Mouse (Mus musculus) splenic B cell, adult 2 months (primary cell): Measurements from ENCODE around the gene Ttc7b.
A peak's percentile ranks its signal among the peaks of the same experiment; 100 is the strongest.

Experiments used
- DNase-seq: peaks from one replicate; pipeline ENCODE4 v3.0.0-alpha.2; 2011; ENCODE audit warnings: low read depth, low spot score
- H3K27me3 ChIP-seq: 2 replicates; pipeline ENCODE4 v1.6.1; 2012; ENCODE audit warnings: mild to moderate bottlenecking, low read length, moderate library complexity, mixed read lengths; ENCODE audit not compliant: control insufficient read depth, poor library complexity, insufficient read depth, severe bottlenecking
- H3K36me3 ChIP-seq: 2 replicates; pipeline ENCODE4 v1.6.1; 2012; ENCODE audit warnings: mild to moderate bottlenecking, low read length, moderate library complexity, mixed read lengths; ENCODE audit not compliant: control insufficient read depth, poor library complexity, insufficient read depth, severe bottlenecking

The Ttc7b gene

DNA sequence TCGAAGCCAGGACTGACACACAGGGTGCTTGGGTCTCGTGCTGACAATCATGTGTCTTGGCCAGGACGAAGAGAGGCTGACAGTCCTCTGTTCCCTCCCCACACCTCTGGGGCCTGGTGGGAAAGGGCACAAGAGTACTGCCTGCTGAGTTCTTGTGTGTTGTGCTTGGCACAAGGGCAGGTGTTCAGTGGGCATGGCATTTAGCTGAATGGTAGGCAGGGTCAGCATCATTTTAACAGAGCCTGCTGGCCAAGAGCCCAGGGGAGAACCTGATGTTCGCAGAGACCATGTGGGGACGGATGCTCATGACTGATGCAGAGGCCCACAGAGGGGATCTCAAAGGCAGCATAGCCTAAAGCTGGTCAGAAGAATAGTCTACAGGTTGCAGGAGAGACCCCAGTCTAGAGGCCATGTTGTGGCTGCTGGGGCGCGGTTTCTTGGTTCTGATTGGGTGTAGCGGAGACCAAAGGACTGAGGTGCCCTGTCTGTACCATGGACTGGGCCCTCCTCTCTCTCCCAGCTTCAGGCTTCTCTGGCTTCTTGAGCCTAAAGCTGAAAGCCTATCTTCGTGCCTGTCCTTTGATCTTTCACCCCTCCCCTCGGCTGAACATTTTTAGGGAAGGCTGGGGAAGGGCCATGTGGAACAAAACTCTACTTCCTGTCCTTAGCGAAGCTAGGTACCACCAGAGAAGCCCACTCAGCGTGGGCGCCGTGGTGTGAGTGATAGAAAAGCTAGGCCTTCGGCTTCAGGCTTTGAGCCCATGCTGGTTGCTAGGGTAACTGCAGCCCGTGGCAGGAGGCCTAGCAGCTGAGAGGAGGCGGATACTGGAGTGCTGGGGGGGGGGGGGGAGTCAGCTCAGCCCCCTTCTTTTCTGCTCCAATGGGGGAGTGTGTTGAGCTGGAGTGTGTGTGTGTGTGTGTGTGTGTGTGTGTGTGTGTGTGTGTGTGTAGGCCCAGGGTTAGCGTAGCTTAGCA is 229.6 kb downstream of the Ttc7b start:
- DNase-seq, result no peak
- Histone ChIP-seq H3K27me3 (no peaks in the 10 kb centered on the region), H3K36me3 (no peaks in the 10 kb centered on the region)

DNA sequence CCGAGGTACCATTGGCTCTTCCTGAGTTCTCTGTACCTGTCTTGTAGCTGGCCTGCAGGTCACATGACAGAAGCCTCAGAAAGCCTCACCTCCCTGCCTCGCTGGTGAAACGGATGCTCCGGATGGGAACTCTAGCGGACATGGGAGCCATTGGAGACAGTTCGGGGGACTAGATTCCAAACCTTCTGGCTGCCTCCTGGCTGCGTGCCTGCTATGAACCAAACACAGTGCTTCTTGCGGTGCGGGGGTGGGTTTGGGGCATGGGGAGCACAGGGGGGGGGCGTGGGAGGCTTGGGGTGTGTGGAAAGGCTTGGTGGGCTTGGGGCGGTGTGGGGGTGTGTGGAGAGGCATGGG is 230.5 kb downstream of the Ttc7b start:
- Histone ChIP-seq H3K36me3 (no peaks in the 10 kb centered on the region), H3K27me3 (no peaks in the 10 kb centered on the region)
- DNase-seq, result no peak

DNA sequence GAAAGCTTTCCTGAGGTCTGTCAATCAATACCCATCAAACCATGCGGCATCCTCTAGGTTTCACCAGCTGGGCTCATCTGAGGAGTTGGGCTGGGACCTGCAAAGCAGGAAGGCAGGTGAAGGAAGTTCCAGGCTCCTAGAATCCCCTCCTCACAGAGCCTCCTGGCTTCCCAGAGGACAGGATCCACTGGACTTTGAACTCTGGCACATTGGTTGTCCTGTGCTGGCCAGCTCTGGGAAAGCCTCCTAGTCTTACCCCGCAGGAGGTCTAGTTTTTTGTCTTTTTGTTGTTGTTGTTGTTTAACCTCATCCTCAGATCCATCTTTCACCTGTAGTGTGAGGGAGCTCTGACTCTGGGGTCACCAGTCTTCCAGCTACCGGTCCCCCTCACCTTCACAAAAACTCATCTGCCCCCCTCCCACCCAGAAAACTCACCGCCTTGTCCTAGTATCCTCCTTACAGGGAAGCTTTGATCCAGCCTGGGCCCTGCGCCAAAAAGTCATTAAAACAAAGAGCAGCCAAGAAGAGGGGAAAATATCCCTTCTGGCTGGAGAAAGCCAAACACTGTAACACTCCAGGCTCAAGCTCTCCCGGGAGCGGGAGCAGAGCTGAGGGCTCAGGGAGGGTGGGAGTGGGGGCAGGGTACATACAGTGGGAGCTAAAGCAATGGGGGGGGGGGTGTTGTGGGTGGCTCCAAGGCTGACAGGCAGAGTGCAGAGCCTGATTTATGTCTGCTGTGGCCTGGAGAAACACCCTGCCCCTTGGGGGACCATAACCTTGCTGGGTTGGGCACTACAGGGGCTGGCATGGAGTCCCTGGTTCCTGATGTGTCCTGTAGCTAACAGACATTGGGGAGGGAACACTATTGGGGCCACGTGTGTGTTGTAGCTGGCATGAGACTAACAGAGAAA is 231.1 kb downstream of the Ttc7b start:
- no peaks in the 10 kb centered on the region for H3K27me3 ChIP-seq
- DNase-seq, result no peak
- no peaks in the 10 kb centered on the region for H3K36me3 ChIP-seq

DNA sequence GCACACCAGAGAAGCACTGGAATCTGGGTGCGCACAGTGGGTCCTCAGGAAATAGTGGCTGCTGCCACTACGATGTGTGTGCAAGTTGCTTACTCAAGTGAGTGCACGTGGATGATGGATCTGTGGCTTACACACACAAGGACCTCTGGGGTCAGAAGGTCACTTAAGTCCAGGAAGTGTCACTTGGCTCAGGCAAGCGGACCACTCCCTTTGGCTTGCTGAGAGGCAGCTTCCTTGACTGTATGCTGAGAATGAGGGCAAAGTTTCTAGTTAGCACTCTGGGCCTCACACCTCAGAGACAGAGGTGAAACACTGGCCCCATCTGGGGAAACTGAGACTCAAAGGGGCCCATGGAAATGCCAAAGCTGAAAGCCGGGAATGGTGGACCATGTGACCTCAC is 232.6 kb downstream of the Ttc7b start:
- DNase-seq, result no peak
- no peaks in the 10 kb centered on the region for H3K36me3 ChIP-seq
- no peaks in the 10 kb centered on the region for H3K27me3 ChIP-seq

DNA sequence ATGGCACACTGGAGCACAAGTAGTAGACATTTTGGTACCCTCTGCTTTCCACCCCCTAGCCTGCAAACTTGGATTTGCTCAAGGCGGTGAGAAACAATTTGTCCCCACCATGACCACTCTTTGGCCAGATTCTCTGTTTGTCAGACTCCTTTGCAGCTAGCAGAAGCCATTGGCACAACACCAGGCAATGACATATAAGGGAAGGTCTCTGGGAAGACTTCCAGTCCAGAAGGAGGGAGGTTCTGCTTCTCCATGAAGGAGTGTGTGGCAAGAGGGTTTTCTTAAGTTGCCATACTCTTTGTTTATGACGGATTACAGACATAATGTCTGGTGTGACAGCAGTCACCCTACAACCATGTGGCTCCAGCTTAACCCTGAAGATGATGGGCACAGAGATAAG is 233.1 kb downstream of the Ttc7b start:
- Histone ChIP-seq H3K27me3 (no peaks in the 10 kb centered on the region), H3K36me3 (no peaks in the 10 kb centered on the region)
- DNase-seq, result no peak

DNA sequence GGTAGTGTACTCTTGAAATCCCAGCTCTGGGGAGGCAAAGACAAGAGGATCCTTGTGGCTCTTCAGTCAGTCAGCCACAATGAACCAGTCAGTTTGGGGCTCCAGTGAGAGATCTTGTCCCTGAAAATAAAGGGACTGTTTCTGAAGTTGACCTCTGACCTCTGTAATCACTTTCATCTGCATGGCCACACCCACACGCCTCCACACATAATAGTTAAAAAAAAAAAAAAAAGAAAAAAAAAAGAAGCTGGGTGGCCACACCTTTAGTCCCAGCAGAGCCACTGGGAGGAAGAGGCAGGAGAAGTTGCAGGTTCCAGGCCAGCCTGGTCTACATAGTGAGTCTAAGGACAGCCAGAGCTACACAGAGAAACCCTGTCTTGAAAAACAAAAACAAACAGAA is 237.3 kb downstream of the Ttc7b start:
- Histone ChIP-seq H3K27me3 (no peaks in the 10 kb centered on the region), H3K36me3 (no peaks in the 10 kb centered on the region)
- DNase-seq, result no peak

DNA sequence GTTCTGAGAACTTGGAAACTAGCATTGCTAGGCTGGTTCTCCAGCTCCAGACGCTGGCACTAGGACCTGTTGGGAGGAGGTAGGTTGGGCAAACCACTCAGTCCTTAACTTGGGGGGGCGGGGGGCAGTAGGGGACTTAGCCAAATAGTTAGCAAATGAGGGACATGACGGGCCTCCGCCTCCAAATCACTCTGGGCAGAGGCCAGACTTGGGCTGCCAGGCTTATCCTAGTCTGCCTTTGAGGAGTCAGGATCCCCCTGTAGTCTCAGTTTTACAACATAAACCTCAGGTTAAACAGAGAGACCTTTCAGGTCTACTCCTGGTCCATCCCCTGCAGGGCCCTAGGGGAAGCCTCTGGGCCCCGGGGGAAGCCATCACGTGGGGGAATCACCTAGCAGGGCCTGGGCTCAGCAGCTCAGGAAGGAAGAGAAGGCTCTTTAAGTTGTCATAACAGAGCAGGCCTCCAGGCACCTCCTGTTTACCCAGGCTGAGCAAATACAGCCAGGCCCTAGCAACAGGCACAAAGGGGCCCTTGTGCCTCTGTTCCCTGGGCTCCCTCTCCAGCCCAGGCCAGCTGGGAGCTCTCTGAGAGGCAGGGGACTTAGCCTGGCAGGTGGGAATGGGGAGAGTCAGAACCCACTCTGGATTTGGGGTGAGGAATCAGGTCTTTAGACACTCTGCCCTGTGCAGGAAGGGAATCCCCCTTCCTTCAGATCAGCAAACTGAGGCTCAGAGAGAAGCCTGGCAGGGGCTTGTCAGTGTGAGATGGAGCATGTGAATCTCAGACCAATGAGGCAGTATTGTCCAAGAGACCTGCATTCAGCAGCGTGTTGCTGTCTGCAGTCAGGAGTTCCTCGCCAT is 238.4 kb downstream of the Ttc7b start:
- Histone ChIP-seq H3K27me3 (no peaks in the 10 kb centered on the region), H3K36me3 (no peaks in the 10 kb centered on the region)
- DNase-seq, result peak; percentile 80

DNA sequence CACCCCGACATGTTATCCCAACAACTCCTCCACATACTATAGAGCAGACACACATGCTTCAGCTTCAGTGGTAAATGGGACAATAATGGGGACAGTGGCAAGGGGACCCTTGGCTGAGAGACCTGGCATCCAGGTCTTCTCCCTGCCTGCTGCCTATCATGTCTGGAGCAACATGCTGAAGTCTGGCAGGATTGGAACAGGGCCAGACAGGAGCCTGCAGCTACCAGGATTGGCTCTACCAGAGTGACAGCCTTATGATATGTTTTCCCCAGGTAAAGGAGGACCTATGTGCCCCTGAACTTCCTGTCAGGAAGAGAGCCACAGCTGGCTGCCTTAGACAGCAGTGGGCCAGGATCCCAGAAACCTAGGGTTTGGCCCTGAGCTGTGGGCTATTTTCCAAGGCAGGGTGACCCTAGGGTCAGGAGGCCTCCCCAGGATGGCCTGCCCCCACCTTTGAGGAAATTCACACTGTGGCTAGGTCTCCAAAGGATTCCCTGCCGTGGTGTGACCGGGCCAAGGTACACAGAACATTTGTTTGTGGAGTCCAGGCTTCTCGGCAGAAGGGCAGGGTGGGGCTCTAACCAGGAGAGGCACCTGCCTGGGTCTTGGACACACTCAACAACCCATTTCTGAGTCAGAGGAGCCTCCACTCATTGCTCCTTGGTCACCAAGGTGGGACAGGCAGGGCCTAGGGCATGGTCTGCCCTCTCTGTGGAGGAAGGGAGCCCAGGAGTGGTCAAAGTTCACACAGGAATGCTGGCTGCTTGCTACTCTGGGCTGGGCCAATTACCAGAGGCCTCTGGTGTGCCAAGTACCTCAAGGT is 239.4 kb downstream of the Ttc7b start:
- H3K36me3 ChIP-seq, result no peaks in the 10 kb centered on the region
- DNase-seq, result no peak
- H3K27me3 ChIP-seq, result no peaks in the 10 kb centered on the region

DNA sequence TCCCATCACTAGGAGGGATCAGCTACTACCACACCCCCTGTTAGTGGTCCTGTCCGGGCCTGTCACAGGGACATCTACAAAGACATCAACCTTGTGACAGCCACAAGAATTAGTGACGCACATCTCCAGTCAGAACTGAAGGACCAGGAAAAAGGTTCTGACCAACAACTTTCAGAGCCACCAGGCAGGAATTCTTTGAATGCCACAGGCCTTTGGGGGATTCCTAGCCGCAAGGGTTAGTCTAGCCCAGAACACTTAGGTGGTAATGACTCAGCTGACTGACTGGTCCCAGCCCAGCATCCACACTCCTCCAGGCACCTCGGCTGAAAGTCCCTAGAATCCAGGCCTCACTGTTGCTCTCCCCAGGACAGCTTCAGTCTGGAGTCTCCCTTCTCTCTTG is 240.7 kb downstream of the Ttc7b start:
- H3K27me3 ChIP-seq, result no peaks in the 10 kb centered on the region
- no peak for DNase-seq
- no peaks in the 10 kb centered on the region for H3K36me3 ChIP-seq

DNA sequence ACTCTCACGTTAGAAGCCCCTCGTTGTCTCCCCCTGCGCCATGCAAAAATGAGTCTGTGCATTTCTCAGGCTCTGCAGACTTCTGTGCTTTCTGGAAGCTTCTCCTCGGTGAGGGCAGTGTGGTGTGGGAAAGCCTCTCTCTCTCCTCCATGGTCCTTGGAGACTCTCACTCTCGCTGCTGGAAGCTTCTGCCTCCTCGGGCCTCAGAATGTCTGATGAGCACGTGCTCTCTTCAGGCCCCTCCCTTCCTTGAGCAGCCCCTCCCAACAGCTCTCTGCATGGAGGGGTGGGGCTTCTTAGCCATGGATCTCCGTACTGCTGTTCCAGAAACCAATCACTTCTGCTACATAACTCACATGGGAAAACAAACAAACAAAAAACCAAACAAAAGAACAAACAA is 242.3 kb downstream of the Ttc7b start:
- Histone ChIP-seq H3K27me3 (no peaks in the 10 kb centered on the region), H3K36me3 (no peaks in the 10 kb centered on the region)
- DNase-seq, result no peak

DNA sequence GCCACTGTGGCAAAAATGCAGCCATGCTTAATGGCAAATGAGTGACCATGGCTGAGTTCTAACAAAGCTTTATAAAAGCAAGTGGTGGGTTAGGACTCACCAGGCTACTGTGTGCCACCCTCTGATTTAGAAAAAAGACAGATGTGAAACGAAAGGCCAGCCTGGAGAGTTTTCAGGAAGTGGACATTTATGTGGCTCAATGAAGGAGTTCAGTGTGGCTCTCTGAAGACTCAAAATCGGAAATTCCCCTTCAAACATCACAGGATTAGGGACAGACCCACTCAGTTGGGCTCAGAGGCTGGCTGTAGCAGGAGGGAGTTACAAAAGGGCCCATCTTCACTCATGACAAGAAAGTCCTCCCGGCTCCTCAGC is 243.1 kb downstream of the Ttc7b start:
- H3K36me3 ChIP-seq, result no peaks in the 10 kb centered on the region
- DNase-seq, result peak; percentile 48

DNA sequence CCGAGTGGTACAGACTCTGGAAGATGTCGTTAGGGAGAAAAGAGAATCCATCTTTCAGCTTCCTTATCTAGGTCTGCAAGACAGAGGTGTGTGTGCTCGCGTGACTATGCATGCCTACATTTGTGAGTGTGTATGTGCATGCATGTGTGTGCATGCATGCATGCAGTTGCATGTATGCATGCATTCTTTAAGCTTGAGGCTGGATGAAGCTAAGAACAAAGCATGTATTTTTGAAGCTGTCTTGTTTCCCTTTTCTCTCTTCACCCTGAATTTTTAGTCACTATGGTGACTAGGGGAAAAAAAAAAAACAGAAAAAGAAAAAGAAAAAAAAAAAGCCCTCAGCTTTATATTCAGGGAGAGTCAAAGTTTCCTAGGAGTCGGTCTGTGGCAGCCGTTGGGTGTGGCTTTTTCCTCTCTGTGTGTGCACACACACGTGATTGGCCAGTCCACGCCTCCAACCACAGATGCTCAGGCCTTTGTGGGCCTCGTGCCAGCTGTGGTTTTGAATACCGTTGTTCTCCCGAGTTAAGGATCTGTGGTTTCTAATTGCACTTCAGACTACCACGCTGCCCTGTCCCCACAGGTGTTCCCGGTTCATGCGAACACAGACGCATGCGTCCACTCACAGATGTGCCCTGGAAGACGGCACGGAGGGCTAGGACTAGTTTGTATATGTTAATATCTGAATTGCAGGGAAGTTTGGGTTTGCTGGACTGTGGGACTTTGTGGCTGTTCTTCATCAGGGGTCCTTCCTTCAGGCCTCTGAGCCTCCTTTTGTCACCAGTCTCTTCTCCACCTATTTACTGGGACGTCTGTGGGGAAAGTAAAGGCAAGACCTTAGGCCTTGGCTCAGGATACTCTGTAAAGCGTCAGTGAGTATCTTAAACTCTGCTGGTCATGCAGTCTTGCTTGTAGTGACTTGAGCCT is 243.8 kb downstream of the Ttc7b start:
- DNase-seq, result peak; percentile 64
- H3K27me3 ChIP-seq, result no peaks in the 10 kb centered on the region
- H3K36me3 ChIP-seq, result no peaks in the 10 kb centered on the region

More for the DNA sequence above, 243.1 kb downstream of the Ttc7b start:
- no peaks in the 10 kb centered on the region for H3K27me3 ChIP-seq

DNA sequence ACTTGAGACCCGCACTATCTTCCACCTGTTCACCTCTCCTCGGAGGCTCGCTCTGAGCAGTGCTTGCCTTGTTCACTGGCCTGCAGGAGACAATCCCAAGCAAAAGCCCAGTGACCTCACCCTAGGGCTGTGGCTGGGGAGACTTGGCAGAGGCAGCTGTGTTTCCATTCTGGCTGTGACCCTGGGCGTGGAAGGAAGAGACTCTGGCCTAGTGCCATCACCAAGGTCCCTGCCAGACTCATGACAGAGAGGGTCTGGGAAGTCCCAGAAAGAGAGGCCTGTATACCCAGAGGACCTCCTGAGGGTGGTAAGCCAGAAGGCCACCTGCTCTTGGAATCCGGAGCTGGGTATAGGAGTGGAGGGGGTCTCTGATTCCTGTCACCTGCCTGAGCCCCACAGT is 244.8 kb downstream of the Ttc7b start:
- H3K27me3 ChIP-seq, result no peaks in the 10 kb centered on the region
- no peaks in the 10 kb centered on the region for H3K36me3 ChIP-seq
- no peak for DNase-seq
